Mouse (Mus musculus): ENCODE measurements at regions not wholly inside any gene's neighbourhood (a gene's known extent, or its start where the extent isn't known, plus 50 kb on each side); places are given as distances from the start of the nearest gene placed in this dataset.
A peak's percentile ranks its signal among the peaks of the same experiment; 100 is the strongest.
"Not testable (repeated sequence)": the region's sequence is repeated elsewhere in the genome, so short reads cannot be mapped to it uniquely, and the experiment has no call there.

- not testable (repeated sequence) for H3K4me3 ChIP-seq (ENCODE audit: low read length); H3K36me3 ChIP-seq (ENCODE audit: control insufficient read depth, insufficient read depth); H3K27ac ChIP-seq (ENCODE audit: low read length); H3K9ac ChIP-seq (ENCODE audit: low read length); ATAC-seq (replicated peaks; ENCODE audit: extremely low read depth, insufficient read depth, low FRiP score); H3K4me2 ChIP-seq (ENCODE audit: low read depth, low read length); H3K9me3 ChIP-seq (replicated peaks; ENCODE audit: control insufficient read depth, low read length); H3K27me3 ChIP-seq (ENCODE audit: control insufficient read depth, insufficient read depth, low read length); H3K4me1 ChIP-seq (ENCODE audit: control insufficient read depth, insufficient read depth, low read length)
- WGBS: 51% methylated on average over 4 of the region's 4 CpGs
These were observed 73.9 kb upstream of the Gm15319 start for GRCm38 (mm10) chr8:20436956-20437355.

- H3K9ac ChIP-seq (ENCODE audit: low read length); ATAC-seq (replicated peaks; ENCODE audit: extremely low read depth, insufficient read depth, low FRiP score); H3K4me3 ChIP-seq (ENCODE audit: low read length); H3K36me3 ChIP-seq (ENCODE audit: control insufficient read depth, insufficient read depth); H3K4me2 ChIP-seq (ENCODE audit: low read depth, low read length); H3K9me3 ChIP-seq (replicated peaks; ENCODE audit: control insufficient read depth, low read length); H3K4me1 ChIP-seq (ENCODE audit: control insufficient read depth, insufficient read depth, low read length); H3K27me3 ChIP-seq (ENCODE audit: control insufficient read depth, insufficient read depth, low read length); H3K27ac ChIP-seq (ENCODE audit: low read length): not testable (repeated sequence)
These were observed 70.2 kb upstream of the Gm15319 start for GRCm38 (mm10) chr8:20433236-20433635.

- not testable (repeated sequence) for ATAC-seq (replicated peaks; ENCODE audit: extremely low read depth, insufficient read depth, low FRiP score); H3K4me2 ChIP-seq (ENCODE audit: low read depth, low read length); H3K9me3 ChIP-seq (replicated peaks; ENCODE audit: control insufficient read depth, low read length); H3K27me3 ChIP-seq (ENCODE audit: control insufficient read depth, insufficient read depth, low read length); H3K36me3 ChIP-seq (ENCODE audit: control insufficient read depth, insufficient read depth); H3K27ac ChIP-seq (ENCODE audit: low read length); H3K9ac ChIP-seq (ENCODE audit: low read length); H3K4me3 ChIP-seq (ENCODE audit: low read length); H3K4me1 ChIP-seq (ENCODE audit: control insufficient read depth, insufficient read depth, low read length)
- 100% methylated on average over 1 of the region's 4 CpGs for WGBS
These were observed 66.5 kb upstream of the Gm15319 start for GRCm38 (mm10) chr8:20429469-20429868.

GRCm38 (mm10) chr8:20424903-20425222, 61.9 kb upstream of the Gm15319 start:
- peak overlapping the region; percentile 57 for H3K4me3 ChIP-seq (ENCODE audit: low read length)
- not testable (repeated sequence) for H3K9me3 ChIP-seq (replicated peaks; ENCODE audit: control insufficient read depth, low read length); H3K27me3 ChIP-seq (ENCODE audit: control insufficient read depth, insufficient read depth, low read length); H3K9ac ChIP-seq (ENCODE audit: low read length); H3K36me3 ChIP-seq (ENCODE audit: control insufficient read depth, insufficient read depth); H3K27ac ChIP-seq (ENCODE audit: low read length); ATAC-seq (replicated peaks; ENCODE audit: extremely low read depth, insufficient read depth, low FRiP score); H3K4me1 ChIP-seq (ENCODE audit: control insufficient read depth, insufficient read depth, low read length)
- peak overlapping the region; percentile 31; the same call in 1 of the 2 replicates for H3K4me2 ChIP-seq (ENCODE audit: low read depth, low read length)
- 20% methylated on average over 3 of the region's 3 CpGs for WGBS

- H3K9me3 ChIP-seq (replicated peaks; ENCODE audit: control insufficient read depth, low read length); H3K27me3 ChIP-seq (ENCODE audit: control insufficient read depth, insufficient read depth, low read length); H3K36me3 ChIP-seq (ENCODE audit: control insufficient read depth, insufficient read depth); H3K4me1 ChIP-seq (ENCODE audit: control insufficient read depth, insufficient read depth, low read length): not testable (repeated sequence)
- peak; percentile 99 for ATAC-seq (replicated peaks; ENCODE audit: extremely low read depth, insufficient read depth, low FRiP score)
- H3K4me2 ChIP-seq (ENCODE audit: low read depth, low read length): peak overlapping the region; percentile 46
- peak overlapping the region; percentile 51; the same call in 1 of the 2 replicates for H3K27ac ChIP-seq (ENCODE audit: low read length)
- peak overlapping the region; percentile 57 for H3K4me3 ChIP-seq (ENCODE audit: low read length)
- WGBS: 2% methylated on average over 69 of the region's 72 CpGs
- peak overlapping the region; percentile 77 for H3K9ac ChIP-seq (ENCODE audit: low read length)
These were observed 61.3 kb upstream of the Gm15319 start for GRCm38 (mm10) chr8:20424104-20424902.

DNA sequence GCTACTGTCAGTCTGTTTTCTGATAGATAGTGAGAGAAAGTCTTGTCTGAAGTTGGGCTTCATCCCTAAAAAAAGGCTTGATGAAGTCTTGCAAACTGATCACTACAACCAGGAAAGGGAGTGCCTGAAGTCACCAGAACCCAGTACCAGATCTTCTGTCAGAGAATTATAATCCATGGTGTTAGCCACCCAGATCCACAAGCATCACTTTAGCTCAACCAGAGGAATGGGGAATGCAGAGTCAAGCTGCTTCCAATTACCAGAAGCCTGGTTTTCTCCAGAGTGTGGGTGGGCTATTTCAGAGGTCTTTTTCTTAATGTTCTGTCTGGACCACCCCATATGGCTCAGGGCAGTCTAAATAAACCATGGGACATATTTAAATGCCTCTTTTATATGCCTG, 57.8 kb upstream of the Gm15319 start:
- H3K36me3 ChIP-seq (ENCODE audit: control insufficient read depth, insufficient read depth); H3K4me2 ChIP-seq (ENCODE audit: low read depth, low read length); H3K4me1 ChIP-seq (ENCODE audit: control insufficient read depth, insufficient read depth, low read length); H3K27ac ChIP-seq (ENCODE audit: low read length); ATAC-seq (replicated peaks; ENCODE audit: extremely low read depth, insufficient read depth, low FRiP score); H3K9ac ChIP-seq (ENCODE audit: low read length); H3K27me3 ChIP-seq (ENCODE audit: control insufficient read depth, insufficient read depth, low read length); H3K4me3 ChIP-seq (ENCODE audit: low read length); H3K9me3 ChIP-seq (replicated peaks; ENCODE audit: control insufficient read depth, low read length): not testable (repeated sequence)
